Mouse (Mus musculus): ENCODE data around the gene 6430571L13Rik.
A peak's percentile ranks its signal among the peaks of the same experiment; 100 is the strongest.

The 6430571L13Rik gene

GRCm38 (mm10) chr9:107307099-107307872, 33.1 kb upstream of the 6430571L13Rik start:
- no peak for DNase-seq

GRCm38 (mm10) chr9:107307886-107308285, 32.5 kb upstream of the 6430571L13Rik start:
- peak; percentile 78 to 90 for DNase-seq

- no peak for DNase-seq
Measured at GRCm38 (mm10) chr9:107308346-107309000, 31.9 kb upstream of the 6430571L13Rik start.

GRCm38 (mm10) chr9:107309171-107309570, 31.2 kb upstream of the 6430571L13Rik start:
- DNase-seq = no peak

GRCm38 (mm10) chr9:107309600-107309999, 30.8 kb upstream of the 6430571L13Rik start:
- DNase-seq = no peak

GRCm38 (mm10) chr9:107312811-107313584, 27.4 kb upstream of the 6430571L13Rik start:
- DNase-seq = no peak

GRCm38 (mm10) chr9:107313926-107314325, 26.5 kb upstream of the 6430571L13Rik start:
- DNase-seq = no peak

- no peak for DNase-seq
Measured at GRCm38 (mm10) chr9:107315791-107316190, 24.6 kb upstream of the 6430571L13Rik start.

- DNase-seq = no peak
Measured at GRCm38 (mm10) chr9:107322461-107323050, 17.8 kb upstream of the 6430571L13Rik start.

GRCm38 (mm10) chr9:107323558-107323957, 16.8 kb upstream of the 6430571L13Rik start:
- peak in 1 of 2 experiments; percentile 70 for DNase-seq

- DNase-seq = no peak
Measured at GRCm38 (mm10) chr9:107324799-107325561, 15.4 kb upstream of the 6430571L13Rik start.

- peak; percentile 39 to 69 for DNase-seq
Measured at GRCm38 (mm10) chr9:107325904-107326303, 14.5 kb upstream of the 6430571L13Rik start.

- peak; percentile 72 to 84 for DNase-seq
Measured at GRCm38 (mm10) chr9:107327879-107328620, 12.4 kb upstream of the 6430571L13Rik start.

- DNase-seq = no peak
Measured at GRCm38 (mm10) chr9:107330791-107331190, 9.6 kb upstream of the 6430571L13Rik start.

GRCm38 (mm10) chr9:107333686-107334085, 6.7 kb upstream of the 6430571L13Rik start:
- no peak for DNase-seq

GRCm38 (mm10) chr9:107334356-107334755, 6.0 kb upstream of the 6430571L13Rik start:
- no peak for DNase-seq

- DNase-seq = no peak
Measured at GRCm38 (mm10) chr9:107335046-107335445, 5.4 kb upstream of the 6430571L13Rik start.

GRCm38 (mm10) chr9:107335909-107336308, 4.5 kb upstream of the 6430571L13Rik start:
- peak; percentile 73 to 84 for DNase-seq

- no peak for DNase-seq
Measured at GRCm38 (mm10) chr9:107336386-107336785, 4.0 kb upstream of the 6430571L13Rik start.

GRCm38 (mm10) chr9:107338172-107338883, 2.1 kb upstream of the 6430571L13Rik start, which contains the start of gene Hemk1:
Hemk1 (minus strand) TSS chr9:107338350.
- DNase-seq = peak; percentile 85 to 86
